Mouse (Mus musculus) c-Kit-positive CD71-negative TER-119-negative erythroid progenitor cells, embryonic 14.5 days (primary cell): ENCODE measurements around the gene Adcy9.

Experiments used
- DNase-seq: peaks from one replicate; pipeline ENCODE4 v3.0.0-alpha.2; 2013; ENCODE audit warnings: low read depth

Gene Adcy9

GRCm38 (mm10) chr16:4420298-4421054, at the start of gene Adcy9:
Gene Adcy9, minus strand, starts transcription at chr16:4420498.
- DNase-seq, result peak; percentile 57

- peak; percentile 25 for DNase-seq
Measured at GRCm38 (mm10) chr16:4469599-4470352, 49.5 kb upstream of the Adcy9 start.

GRCm38 (mm10) chr16:4464529-4465089, 44.3 kb upstream of the Adcy9 start:
- DNase-seq, result no peak

GRCm38 (mm10) chr16:4457927-4458326, 37.6 kb upstream of the Adcy9 start:
- DNase-seq, result no peak

- no peak for DNase-seq
Measured at GRCm38 (mm10) chr16:4456391-4456790, 36.1 kb upstream of the Adcy9 start.

- no peak for DNase-seq
Measured at GRCm38 (mm10) chr16:4455693-4456092, 35.4 kb upstream of the Adcy9 start.

- no peak for DNase-seq
Measured at GRCm38 (mm10) chr16:4454563-4454962, 34.3 kb upstream of the Adcy9 start.

GRCm38 (mm10) chr16:4449418-4449817, 29.1 kb upstream of the Adcy9 start:
- no peak for DNase-seq

GRCm38 (mm10) chr16:4448235-4448634, 27.9 kb upstream of the Adcy9 start:
- no peak for DNase-seq

GRCm38 (mm10) chr16:4446395-4446794, 26.1 kb upstream of the Adcy9 start:
- no peak for DNase-seq

GRCm38 (mm10) chr16:4444378-4444777, 24.1 kb upstream of the Adcy9 start:
- no peak for DNase-seq

- no peak for DNase-seq
Measured at GRCm38 (mm10) chr16:4439302-4440066, 19.2 kb upstream of the Adcy9 start.

GRCm38 (mm10) chr16:4436738-4437137, 16.4 kb upstream of the Adcy9 start:
- no peak for DNase-seq

GRCm38 (mm10) chr16:4435371-4435770, 15.1 kb upstream of the Adcy9 start:
- DNase-seq, result no peak

GRCm38 (mm10) chr16:4431841-4432240, 11.5 kb upstream of the Adcy9 start:
- no peak for DNase-seq

GRCm38 (mm10) chr16:4431013-4431412, 10.7 kb upstream of the Adcy9 start:
- DNase-seq, result no peak

- no peak for DNase-seq
Measured at GRCm38 (mm10) chr16:4430232-4430631, 9.9 kb upstream of the Adcy9 start.

GRCm38 (mm10) chr16:4425658-4426234, 5.4 kb upstream of the Adcy9 start:
- no peak for DNase-seq

GRCm38 (mm10) chr16:4423613-4424012, 3.3 kb upstream of the Adcy9 start:
- DNase-seq, result no peak

- no peak for DNase-seq
Measured at GRCm38 (mm10) chr16:4422991-4423390, 2.7 kb upstream of the Adcy9 start.

GRCm38 (mm10) chr16:4419546-4420297, 576 bp downstream of the Adcy9 start:
- no peak for DNase-seq
